Mouse (Mus musculus): ENCODE measurements at regions not wholly inside any gene's neighbourhood (a gene's known extent, or its start where the extent isn't known, plus 50 kb on each side); places are given as distances from the start of the nearest gene placed in this dataset.

GRCm38 (mm10) chr13:48094275-48095035 is 166.6 kb upstream of the Id4 start:
- no peak for DNase-seq (ENCODE audit: low spot score in 2 of 2)

- no peak for DNase-seq (ENCODE audit: low spot score in 2 of 2)
These were observed 158.9 kb upstream of the Id4 start for GRCm38 (mm10) chr13:48102156-48102555.

GRCm38 (mm10) chr13:48102576-48102975 is 158.5 kb upstream of the Id4 start:
- DNase-seq (ENCODE audit: low spot score in 2 of 2) = no peak

GRCm38 (mm10) chr13:48104766-48105165 is 156.3 kb upstream of the Id4 start:
- no peak for DNase-seq (ENCODE audit: low spot score in 2 of 2)

- DNase-seq (ENCODE audit: low spot score in 2 of 2) = no peak
These were observed 154.1 kb upstream of the Id4 start for GRCm38 (mm10) chr13:48106946-48107345.

GRCm38 (mm10) chr13:48115890-48116289 is 145.1 kb upstream of the Id4 start:
- no peak for DNase-seq (ENCODE audit: low spot score in 2 of 2)

- no peak for DNase-seq (ENCODE audit: low spot score in 2 of 2)
These were observed 134.4 kb upstream of the Id4 start for GRCm38 (mm10) chr13:48126582-48126981.

GRCm38 (mm10) chr13:48130724-48131123 is 130.3 kb upstream of the Id4 start:
- DNase-seq (ENCODE audit: low spot score in 2 of 2) = peak; percentile 17 to 33

GRCm38 (mm10) chr13:48131681-48132080 is 129.3 kb upstream of the Id4 start:
- no peak for DNase-seq (ENCODE audit: low spot score in 2 of 2)

GRCm38 (mm10) chr13:48145976-48146375 is 115.1 kb upstream of the Id4 start:
- no peak for DNase-seq (ENCODE audit: low spot score in 2 of 2)

GRCm38 (mm10) chr13:48147061-48147460 is 114.0 kb upstream of the Id4 start:
- DNase-seq (ENCODE audit: low spot score in 2 of 2) = no peak

GRCm38 (mm10) chr13:48153248-48153647 is 107.8 kb upstream of the Id4 start:
- DNase-seq (ENCODE audit: low spot score in 2 of 2) = peak in 1 of 2 experiments; percentile 7

GRCm38 (mm10) chr13:48153684-48154413 is 107.2 kb upstream of the Id4 start:
- no peak for DNase-seq (ENCODE audit: low spot score in 2 of 2)

- DNase-seq (ENCODE audit: low spot score in 2 of 2) = no peak
These were observed 106.5 kb upstream of the Id4 start for GRCm38 (mm10) chr13:48154414-48155105.

GRCm38 (mm10) chr13:48159020-48159910 is 101.8 kb upstream of the Id4 start:
- DNase-seq (ENCODE audit: low spot score in 2 of 2) = no peak

GRCm38 (mm10) chr13:48160161-48160560 is 100.9 kb upstream of the Id4 start:
- DNase-seq (ENCODE audit: low spot score in 2 of 2) = no peak

- DNase-seq (ENCODE audit: low spot score in 2 of 2) = no peak
These were observed 99.7 kb upstream of the Id4 start for GRCm38 (mm10) chr13:48161339-48161738.

- DNase-seq (ENCODE audit: low spot score in 2 of 2) = no peak
These were observed 96.4 kb upstream of the Id4 start for GRCm38 (mm10) chr13:48164586-48164985.

- DNase-seq (ENCODE audit: low spot score in 2 of 2) = no peak
These were observed 95.2 kb upstream of the Id4 start for GRCm38 (mm10) chr13:48165838-48166237.

- no peak for DNase-seq (ENCODE audit: low spot score in 2 of 2)
These were observed 93.1 kb upstream of the Id4 start for GRCm38 (mm10) chr13:48167976-48168375.

- no peak for DNase-seq (ENCODE audit: low spot score in 2 of 2)
These were observed 89.6 kb upstream of the Id4 start for GRCm38 (mm10) chr13:48171309-48171953.

All from frontal cortex, postnatal 25 days (tissue).